Mouse (Mus musculus) telencephalon, adult 2 months (tissue): ENCODE data around the gene Topors.
"Not testable (repeated sequence)": the region's sequence is repeated elsewhere in the genome, so short reads cannot be mapped to it uniquely, and the experiment has no call there.

Experiments used
- DNase-seq: peaks from one replicate; pipeline ENCODE4 v3.0.0-alpha.2; 2011; ENCODE audit warnings: low read depth, low spot score

Topors gene

DNA sequence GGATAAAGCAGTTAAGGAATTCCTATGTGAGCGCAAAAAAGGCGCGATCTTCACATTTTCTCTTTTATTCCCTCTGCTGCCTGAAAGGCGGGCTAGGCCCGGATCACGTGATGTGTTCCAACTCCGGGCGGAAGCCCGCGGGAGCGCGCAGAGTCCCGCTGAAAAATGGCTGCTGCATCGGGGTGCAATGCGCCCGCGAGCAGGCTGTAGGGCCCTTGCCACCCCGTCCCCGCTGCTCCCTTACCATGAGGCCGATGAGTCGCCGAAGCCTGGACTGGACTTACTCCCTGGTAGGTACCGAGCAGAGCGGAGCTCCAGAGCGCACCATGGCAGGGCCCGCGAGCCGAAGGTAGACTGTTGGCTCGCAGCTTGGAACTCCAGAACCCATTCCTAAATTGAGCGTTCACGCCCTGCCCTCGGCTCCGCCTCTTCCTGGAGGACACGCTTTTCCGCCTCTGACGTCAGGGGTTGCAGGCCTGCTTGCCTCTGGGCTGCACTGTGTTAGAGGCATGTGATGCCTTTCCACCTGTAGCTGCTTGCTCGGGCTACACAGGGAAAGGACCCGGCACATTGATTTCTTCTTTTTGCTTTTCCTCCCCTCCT is at the start of gene Topors, which contains the start of gene Smim27:
Gene Topors, minus strand, starts transcription at position 421 of the 603 bp plus-strand sequence.
Gene Smim27, plus strand, starts transcription at position 150 of the 603 bp plus-strand sequence.
- peak; percentile 97 for DNase-seq

DNA sequence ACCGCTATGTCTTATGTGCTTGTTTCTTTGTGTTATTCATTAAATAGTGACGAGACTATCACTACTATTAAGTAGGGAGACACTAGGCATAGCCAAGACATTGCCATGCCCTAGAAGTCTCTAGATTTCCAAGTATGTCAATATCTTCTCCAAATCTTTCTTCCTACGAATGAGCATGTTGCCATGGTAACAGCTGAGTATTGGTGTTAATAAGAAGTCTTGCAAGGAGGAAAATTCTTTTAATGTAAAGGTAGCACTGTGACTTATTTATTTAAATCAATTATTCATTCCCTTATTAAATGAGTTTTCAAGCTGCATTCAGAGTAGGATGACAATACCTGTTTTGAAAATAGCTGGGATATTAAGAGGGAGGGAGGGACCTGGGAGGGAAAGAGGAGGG is 47.8 kb upstream of the Topors start:
- DNase-seq = no peak

GRCm38 (mm10) chr4:40313026-40313425 is 43.4 kb upstream of the Topors start:
- no peak for DNase-seq

DNA sequence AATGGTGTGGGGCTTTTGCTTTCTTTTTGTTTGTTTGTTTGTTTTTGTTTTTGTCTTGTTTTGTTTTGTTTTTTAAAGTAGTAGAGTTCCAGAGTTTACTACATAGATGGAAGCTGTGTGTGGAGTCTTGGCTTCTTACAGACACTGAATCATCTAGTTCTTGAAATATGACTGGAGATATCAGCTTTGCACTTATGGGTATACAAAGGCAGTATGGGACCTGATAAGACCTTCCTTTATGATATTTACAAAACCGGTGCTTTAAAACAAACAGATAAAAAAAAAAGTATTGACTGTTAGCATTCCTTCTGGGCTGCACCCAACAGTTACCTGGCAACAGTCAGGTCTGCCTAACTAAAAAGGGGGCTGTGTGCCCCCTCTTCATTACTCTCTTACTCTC is 42.6 kb upstream of the Topors start:
- DNase-seq = no peak

GRCm38 (mm10) chr4:40310796-40311383 is 41.2 kb upstream of the Topors start:
- DNase-seq = no peak

GRCm38 (mm10) chr4:40309682-40310081 is 40.0 kb upstream of the Topors start:
- no peak for DNase-seq

DNA sequence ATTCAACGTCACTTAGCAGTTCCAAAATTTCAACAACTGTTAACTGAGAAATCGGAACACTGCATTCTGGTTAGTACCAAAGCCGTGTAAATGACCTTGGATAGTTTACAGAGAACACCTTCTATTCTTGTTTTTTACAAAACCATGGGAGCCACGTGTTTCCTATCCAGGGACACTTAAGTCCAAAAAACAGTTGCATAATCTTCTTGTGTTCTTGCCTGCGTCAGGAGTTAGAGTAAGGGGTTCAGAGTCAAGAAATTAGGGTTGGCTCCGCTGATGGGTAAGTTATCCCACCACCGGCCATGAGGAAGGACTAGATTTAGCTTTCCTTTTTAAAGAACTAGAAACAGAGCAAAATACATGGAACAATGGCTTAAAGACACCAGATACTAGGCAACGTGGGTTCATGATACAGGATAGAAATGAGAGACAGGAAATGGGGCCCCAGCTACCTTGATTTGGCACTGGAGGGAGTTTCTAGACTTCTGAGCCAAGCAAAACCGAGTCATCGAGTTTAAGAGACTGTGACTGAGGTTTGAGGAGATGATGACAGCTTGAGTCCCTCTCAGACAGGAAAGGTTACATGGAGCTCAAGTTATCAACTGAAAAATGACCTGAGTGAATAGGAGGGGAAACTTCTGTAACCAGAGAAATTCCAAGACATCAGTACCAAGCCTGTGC is 32.9 kb upstream of the Topors start:
- DNase-seq = no peak

DNA sequence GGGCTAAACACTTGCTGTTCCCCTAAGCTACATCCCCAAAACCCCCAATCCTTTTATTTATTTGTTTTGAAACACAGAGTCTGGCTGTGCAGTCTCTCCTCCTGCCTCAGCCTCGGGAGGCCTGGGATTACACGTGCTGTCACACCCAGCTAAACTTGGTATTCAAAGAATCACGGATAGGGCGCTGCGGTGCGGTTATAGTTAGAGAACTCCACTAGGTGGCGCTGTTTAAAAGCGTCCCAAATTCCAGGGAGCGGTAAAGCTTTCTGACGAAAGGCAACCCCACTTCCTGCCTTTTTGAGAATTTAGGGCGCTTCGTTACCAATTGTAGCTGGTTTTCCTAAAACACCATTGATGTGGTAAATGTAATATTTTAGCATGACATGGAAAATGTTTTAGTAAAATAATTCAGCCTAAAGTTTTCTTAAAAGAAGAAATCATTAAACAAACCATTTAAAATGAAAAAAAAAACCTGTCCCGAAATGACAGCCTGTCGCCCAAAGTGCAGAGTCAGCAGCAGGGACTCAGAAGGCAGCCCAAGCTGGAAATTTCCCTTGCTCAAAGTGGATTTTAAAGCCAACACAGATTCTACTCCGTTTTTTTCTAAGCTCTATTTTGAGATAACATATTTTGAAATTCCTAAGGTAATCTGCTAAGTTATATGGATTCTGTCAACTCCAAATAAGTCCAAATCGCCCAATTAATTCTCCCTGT is 31.6 kb upstream of the Topors start:
- peak; percentile 65 for DNase-seq

- no peak for DNase-seq
These were observed 29.5 kb upstream of the Topors start for GRCm38 (mm10) chr4:40299169-40299568.

- not testable (repeated sequence) for DNase-seq
These were observed 21.9 kb upstream of the Topors start for GRCm38 (mm10) chr4:40291511-40291910.

GRCm38 (mm10) chr4:40289046-40289445 is 19.4 kb upstream of the Topors start:
- DNase-seq = no peak

DNA sequence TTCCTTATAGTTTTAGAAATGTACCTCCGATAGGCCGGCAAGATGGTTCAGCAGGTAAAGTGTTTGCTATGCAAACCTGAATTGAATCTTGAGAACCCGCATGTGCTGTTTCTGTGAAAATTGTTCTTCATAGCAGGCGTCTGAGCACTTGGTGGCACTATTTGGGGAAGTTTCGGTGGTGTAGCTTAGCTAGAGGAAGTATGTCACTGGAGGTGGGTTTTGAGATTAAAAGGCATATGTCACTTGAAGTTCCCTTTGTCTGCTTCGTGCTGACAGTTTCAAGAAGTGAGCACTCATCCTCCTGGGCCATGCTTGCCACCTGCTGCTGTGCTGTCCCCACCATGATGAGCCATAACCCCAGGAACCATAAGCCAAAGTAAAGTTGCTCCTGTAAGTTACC is 17.8 kb upstream of the Topors start:
- no peak for DNase-seq

DNA sequence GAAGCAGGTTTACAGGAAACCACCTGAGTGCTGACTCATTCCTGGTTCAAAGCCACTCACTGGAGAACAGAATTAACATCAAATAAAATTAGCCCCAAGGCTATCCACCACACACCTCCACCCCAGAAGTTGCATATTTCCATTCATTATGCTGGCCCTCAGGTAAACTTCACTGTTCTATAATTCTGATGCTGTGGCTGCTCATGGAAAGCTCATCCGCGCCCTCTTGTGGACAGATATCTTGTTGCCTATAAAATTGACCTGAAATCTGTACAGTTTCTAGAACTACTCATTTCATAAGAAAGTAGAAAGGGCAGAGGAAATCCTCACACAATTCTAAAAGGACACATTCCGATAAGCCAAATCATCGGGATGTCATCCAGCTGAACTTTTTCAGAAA is 15.9 kb upstream of the Topors start:
- no peak for DNase-seq

DNA sequence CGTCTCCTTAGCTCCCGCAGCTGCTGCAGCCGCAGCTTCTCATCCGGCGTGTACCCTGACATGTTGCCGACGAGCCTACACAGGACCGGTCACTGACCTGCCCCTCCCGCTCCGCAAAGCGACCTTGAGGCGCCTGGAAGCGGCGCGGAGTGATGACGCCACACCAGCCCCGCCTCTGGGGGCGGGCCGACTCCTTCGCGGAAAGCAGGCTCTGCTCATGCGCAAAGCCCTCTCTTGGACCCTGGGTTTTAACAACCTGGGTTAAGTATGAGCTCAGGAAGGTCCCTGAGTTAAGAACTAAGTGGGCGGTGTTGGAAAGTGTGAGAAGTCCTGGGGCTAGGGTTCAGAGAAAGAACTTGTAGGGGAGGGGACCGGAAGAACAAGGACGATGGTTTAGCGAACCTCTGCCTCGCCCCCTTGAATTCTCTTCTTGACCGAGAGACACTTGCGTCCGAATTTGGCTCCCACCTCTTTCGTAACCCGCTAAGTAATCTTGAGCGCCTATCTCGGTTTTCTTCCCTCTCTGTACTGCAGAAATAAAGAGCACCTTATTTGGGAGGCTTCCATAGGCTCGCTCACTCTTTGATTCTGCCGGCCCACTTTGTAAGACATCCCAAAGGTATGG is 9.7 kb upstream of the Topors start, which contains the start of gene Ndufb6:
Gene Ndufb6, minus strand, starts transcription at position 146 of the 625 bp plus-strand sequence.
- DNase-seq = peak; percentile 90

DNA sequence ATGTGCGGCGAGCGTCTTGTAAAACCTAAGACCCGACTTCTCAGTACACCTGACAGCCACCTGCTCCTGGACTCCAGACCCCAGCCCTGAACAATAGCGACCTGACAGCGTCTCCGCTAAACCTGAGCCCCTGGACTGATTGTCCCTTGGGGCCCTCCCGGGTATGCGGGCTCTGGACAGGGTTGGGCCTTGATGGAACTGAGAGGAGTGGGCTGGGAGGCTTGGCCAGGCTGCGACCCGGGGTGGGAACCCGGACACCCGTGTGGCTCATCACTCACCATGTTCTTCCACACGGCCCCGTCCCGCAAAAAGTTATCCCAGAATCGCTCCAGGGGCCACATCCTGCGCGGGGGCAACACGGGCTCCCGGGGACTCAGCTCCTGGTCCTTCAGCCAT is 9.2 kb upstream of the Topors start:
- DNase-seq = no peak

- DNase-seq = no peak
These were observed 815 bp downstream of the Topors start for GRCm38 (mm10) chr4:40268835-40269234.

DNA sequence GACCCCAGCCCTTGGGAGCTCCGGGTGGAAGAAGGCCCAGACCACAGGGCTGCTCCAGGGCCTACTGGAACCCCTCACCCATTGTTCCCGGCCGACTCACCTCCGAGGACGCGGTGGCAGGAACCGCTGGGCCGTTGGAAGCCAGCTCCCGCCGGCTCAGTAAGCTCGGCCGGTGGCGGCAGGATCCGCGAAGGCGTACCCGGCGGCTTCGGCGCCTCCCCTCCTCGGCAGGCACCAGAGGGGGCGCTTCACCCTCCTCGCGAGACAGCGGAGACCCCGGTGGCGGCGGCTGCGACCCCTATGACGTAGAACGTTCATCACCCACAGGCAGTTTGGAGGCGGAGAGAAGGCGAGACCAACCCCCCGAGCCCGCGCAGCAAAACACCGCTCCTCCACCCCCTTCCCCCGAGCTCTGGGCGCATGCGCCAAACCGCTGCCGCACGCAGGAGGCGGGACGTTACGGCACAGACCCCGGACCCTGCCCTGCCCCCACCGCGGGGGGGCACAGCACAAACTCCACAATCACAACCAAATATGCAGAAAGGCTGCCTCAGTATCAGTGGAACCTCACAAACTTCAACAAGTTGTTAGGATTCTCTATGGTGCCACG is 1.3 kb downstream of the Topors start:
- peak; percentile 81 for DNase-seq

DNA sequence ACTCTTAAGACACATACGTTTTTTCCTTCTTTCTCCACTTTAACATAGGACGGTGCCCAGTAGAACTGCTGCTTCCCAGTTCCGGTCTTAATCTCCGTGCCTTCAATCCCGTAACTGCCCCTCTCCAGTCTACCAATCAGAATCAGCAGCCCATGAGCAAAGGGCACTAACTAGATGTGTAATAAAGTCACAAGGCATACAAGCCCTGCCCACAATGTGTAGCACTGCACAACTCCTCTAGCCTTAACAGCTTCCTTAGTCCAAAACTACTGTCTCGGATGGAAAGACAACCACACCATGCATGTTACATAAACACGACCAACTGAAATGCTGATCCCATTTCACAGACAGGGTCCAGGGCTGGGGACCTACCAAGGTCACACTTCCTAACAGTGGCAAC is 2.0 kb downstream of the Topors start:
- no peak for DNase-seq

DNA sequence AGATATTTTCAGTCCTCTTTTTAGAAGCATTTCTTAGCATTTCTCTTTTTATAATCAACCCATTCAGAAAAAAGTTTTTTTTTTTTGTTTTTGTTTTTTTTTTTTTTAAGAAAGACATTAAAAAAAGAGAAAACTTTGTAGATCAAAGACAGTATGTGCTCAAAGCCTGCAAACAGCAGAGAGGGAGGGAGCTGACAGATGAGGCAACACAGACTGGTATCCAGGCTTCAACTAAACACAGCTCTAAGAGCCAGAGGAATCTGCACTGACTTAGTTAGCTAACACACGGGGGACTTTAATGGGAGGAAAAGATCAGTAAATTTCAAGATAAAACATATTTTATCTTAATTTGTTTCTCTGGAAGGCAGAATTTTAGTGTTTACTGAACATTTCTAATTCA is 5.3 kb downstream of the Topors start:
- no peak for DNase-seq

- DNase-seq = no peak
These were observed 15.1 kb downstream of the Topors start for GRCm38 (mm10) chr4:40254385-40255103.

DNA sequence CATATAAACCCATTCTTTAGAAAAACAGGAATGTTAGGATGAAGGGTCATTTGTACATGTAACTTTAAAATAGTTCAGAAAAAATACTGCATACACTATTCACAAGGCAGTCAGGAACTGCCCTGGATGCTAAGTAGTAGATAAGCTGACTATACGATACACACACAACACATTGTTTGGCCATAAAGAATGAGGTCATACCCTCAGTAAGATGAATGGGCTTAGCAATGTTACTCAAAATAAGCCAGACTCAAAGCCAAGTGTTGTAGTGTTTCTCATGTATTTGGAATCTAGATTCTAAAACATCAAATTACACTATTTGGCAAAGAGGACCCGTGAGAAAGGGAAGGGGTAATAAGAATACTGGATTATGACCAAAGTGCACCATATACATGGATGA is 15.9 kb downstream of the Topors start:
- no peak for DNase-seq
